Mouse (Mus musculus) neural tube, embryonic 14.5 days (tissue): Measurements from ENCODE around the gene Tubg2. TPM values are rescaled to one million over a fixed set of nuclear protein-coding genes. Genes with fewer than 3 reads are reported as not detected.

Experiments
- ATAC-seq: fragments of 200-750 bp; cut with Nextera tagmentation; 2 replicates; pipeline ENCODE4 v1.8.0; 2017; ENCODE audit warnings: low read depth, mild to moderate bottlenecking, moderate TSS enrichment, moderate library complexity
- H3K27ac ChIP-seq: fragments of 300-500 bp; sonication (generic); 2 replicates; pipeline ENCODE4 v1.5.1; 2014; ENCODE audit warnings: low read depth, mild to moderate bottlenecking, control low read depth, low read length, moderate library complexity, mixed read lengths
- H3K27me3 ChIP-seq: fragments of 300-500 bp; sonication (generic); 2 replicates; pipeline ENCODE4 v1.6.1; 2014; ENCODE audit warnings: low read length; ENCODE audit not compliant: control insufficient read depth, insufficient read depth
- H3K36me3 ChIP-seq: fragments of 300-500 bp; sonication (generic); 2 replicates; pipeline ENCODE4 v1.6.1; 2014; ENCODE audit warnings: low read length, mixed read lengths; ENCODE audit not compliant: control insufficient read depth, insufficient read depth
- H3K4me1 ChIP-seq: fragments of 300-500 bp; sonication (generic); 2 replicates; pipeline ENCODE4 v1.6.1; 2014; ENCODE audit warnings: low read length; ENCODE audit not compliant: control insufficient read depth, insufficient read depth
- H3K4me2 ChIP-seq: fragments of 300-500 bp; sonication (generic); 2 replicates; pipeline ENCODE4 v1.6.1; 2014; ENCODE audit warnings: mild to moderate bottlenecking, low read depth, low read length, control low read depth
- H3K4me3 ChIP-seq: fragments of 300-500 bp; sonication (generic); 2 replicates; pipeline ENCODE4 v1.5.1; 2014; ENCODE audit warnings: low read depth, low read length, control low read depth, mixed read lengths
- H3K9ac ChIP-seq: fragments of 300-500 bp; sonication (generic); replicated peaks from 2 replicates; pipeline ENCODE4 v1.6.1; 2014; ENCODE audit warnings: low read depth, mild to moderate bottlenecking, control low read depth, low read length, mixed read lengths
- H3K9me3 ChIP-seq: fragments of 300-500 bp; sonication (generic); 2 replicates; pipeline ENCODE4 v1.6.1; 2016; ENCODE audit warnings: low read length; ENCODE audit not compliant: control insufficient read depth
- WGBS: fragments of 180-500 bp; shearing (Covaris S2); extraction: QIAGEN DNeasy Blood & Tissue Kit; methylation state at CpG from one replicate; pipeline ENCODE4 v1.1.7; 2014; 5-methylcytosine and 5-hydroxymethylcytosine counted together
- polyA plus RNA-seq: library from polyadenylated mRNA; unstranded; fragments of >200 nt; fragmentation: Nextera tagmentation; extraction: Ambion mirVana; gene quantifications from 2 replicates; pipeline ENCODE4 v1.2.1, GENCODE M21; 2014

Gene Tubg2
- polyA plus RNA-seq, 1 experiment from 2014 or later: 62.6 TPM

GRCm38 (mm10) chr11:101186526-101187247 is 31.0 kb downstream of the Tubg2 start:
- 88% methylated on average over 27 of the region's 27 CpGs for WGBS
- H3K36me3 ChIP-seq: 0 out of 2 replicates have a peak, but pooled peaks cover 3% of the 10 kb centered on the region
- H3K27me3 ChIP-seq: no peaks in the 10 kb centered on the region
- H3K4me1 ChIP-seq: peaks cover 15% of the 10 kb centered on the region
- no peak overlapping the region for H3K4me3 ChIP-seq
- H3K27ac ChIP-seq: no peak overlapping the region
- no peaks in the 10 kb centered on the region for H3K9me3 ChIP-seq
- H3K9ac ChIP-seq: no peak overlapping the region
- ATAC-seq: no peak
- no peak overlapping the region for H3K4me2 ChIP-seq

- Histone ChIP-seq H3K4me3 (no peak overlapping the region), H3K27ac (no peak overlapping the region), H3K36me3 (0 out of 2 replicates have a peak, but pooled peaks cover 3% of the 10 kb centered on the region), H3K4me2 (no peak overlapping the region), H3K27me3 (no peaks in the 10 kb centered on the region), H3K4me1 (peaks cover 15% of the 10 kb centered on the region), H3K9me3 (no peaks in the 10 kb centered on the region), H3K9ac (no peak overlapping the region)
- WGBS: 92% methylated on average over 5 of the region's 5 CpGs
- ATAC-seq: no peak
Observed at GRCm38 (mm10) chr11:101187541-101187940, 31.8 kb downstream of the Tubg2 start.

- WGBS: 90% methylated on average over 11 of the region's 11 CpGs
- H3K4me2 ChIP-seq: no peak overlapping the region
- no peak overlapping the region for H3K9ac ChIP-seq
- no peak for ATAC-seq
- H3K9me3 ChIP-seq: no peaks in the 10 kb centered on the region
- peak overlapping the region; percentile 66; the same call in 1 of the 2 replicates for H3K27ac ChIP-seq
- no peaks in the 10 kb centered on the region for H3K27me3 ChIP-seq
- peaks cover 15% of the 10 kb centered on the region for H3K4me1 ChIP-seq
- H3K4me3 ChIP-seq: no peak overlapping the region
- 0 out of 2 replicates have a peak, but pooled peaks cover 3% of the 10 kb centered on the region for H3K36me3 ChIP-seq
Observed at GRCm38 (mm10) chr11:101188166-101188805, 32.6 kb downstream of the Tubg2 start.

GRCm38 (mm10) chr11:101189495-101190180 is 33.9 kb downstream of the Tubg2 start:
- Histone ChIP-seq H3K9ac (no peak overlapping the region), H3K4me1 (peaks cover 15% of the 10 kb centered on the region), H3K4me3 (no peak overlapping the region), H3K27me3 (no peaks in the 10 kb centered on the region), H3K9me3 (no peaks in the 10 kb centered on the region), H3K36me3 (0 out of 2 replicates have a peak, but pooled peaks cover 7% of the 10 kb centered on the region), H3K27ac (peak overlapping the region; percentile 66), H3K4me2 (no peak overlapping the region)
- WGBS: 5% methylated on average over 6 of the region's 6 CpGs
- peak; percentile 68 for ATAC-seq

GRCm38 (mm10) chr11:101190181-101190912 is 34.6 kb downstream of the Tubg2 start:
- WGBS: 19% methylated on average over 8 of the region's 8 CpGs

GRCm38 (mm10) chr11:101190913-101191907 is 35.5 kb downstream of the Tubg2 start:
- H3K27ac ChIP-seq: peak overlapping the region; percentile 66; the same call in 1 of the 2 replicates

More at GRCm38 (mm10) chr11:101190181-101190912, 34.6 kb downstream of the Tubg2 start:
- Histone ChIP-seq H3K4me1 (peaks cover 15% of the 10 kb centered on the region), H3K36me3 (0 out of 2 replicates have a peak, but pooled peaks cover 7% of the 10 kb centered on the region), H3K4me2 (no peak overlapping the region), H3K27me3 (no peaks in the 10 kb centered on the region), H3K9ac (no peak overlapping the region), H3K9me3 (no peaks in the 10 kb centered on the region), H3K4me3 (no peak overlapping the region), H3K27ac (peak overlapping the region; percentile 66; the same call in 1 of the 2 replicates)
- peak; percentile 39; the same call in 1 of the 2 replicates for ATAC-seq

GRCm38 (mm10) chr11:101191919-101192470 is 36.3 kb downstream of the Tubg2 start:
- no peak overlapping the region for H3K4me3 ChIP-seq
- H3K4me1 ChIP-seq: peaks cover 15% of the 10 kb centered on the region
- H3K9ac ChIP-seq: no peak overlapping the region
- no peaks in the 10 kb centered on the region for H3K27me3 ChIP-seq
- ATAC-seq: no peak
- no peaks in the 10 kb centered on the region for H3K9me3 ChIP-seq
- no peak overlapping the region for H3K4me2 ChIP-seq
- no peak overlapping the region for H3K27ac ChIP-seq
- H3K36me3 ChIP-seq: 0 out of 2 replicates have a peak, but pooled peaks cover 4% of the 10 kb centered on the region
- WGBS: 90% methylated on average over 4 of the region's 4 CpGs

More at GRCm38 (mm10) chr11:101190913-101191907, 35.5 kb downstream of the Tubg2 start:
- 0 out of 2 replicates have a peak, but pooled peaks have one; percentile 7 for ATAC-seq
- H3K36me3 ChIP-seq: 0 out of 2 replicates have a peak, but pooled peaks cover 7% of the 10 kb centered on the region
- H3K27me3 ChIP-seq: no peaks in the 10 kb centered on the region
- WGBS: 45% methylated on average over 17 of the region's 17 CpGs
- no peak overlapping the region for H3K4me3 ChIP-seq
- H3K9me3 ChIP-seq: no peaks in the 10 kb centered on the region
- H3K9ac ChIP-seq: no peak overlapping the region
- no peak overlapping the region for H3K4me2 ChIP-seq
- peaks cover 15% of the 10 kb centered on the region for H3K4me1 ChIP-seq
